Mouse (Mus musculus): ENCODE results near the gene Sh2d6. TPM values are rescaled to one million over a fixed set of nuclear protein-coding genes. Genes with fewer than 3 reads are reported as not detected.
"Not testable (repeated sequence)": the region's sequence is repeated elsewhere in the genome, so short reads cannot be mapped to it uniquely, and the experiment has no call there.

The Sh2d6 gene
- polyA plus RNA-seq, 1 experiment: not detected

GRCm38 (mm10) chr6:72492892-72493291, 28.6 kb downstream of the Sh2d6 start:
- H3K27ac ChIP-seq (replicated peaks; ENCODE audit: low read depth, low read length): peak overlapping the region; percentile 92

GRCm38 (mm10) chr6:72491151-72491550, 30.4 kb downstream of the Sh2d6 start:
- no peak overlapping the region for H3K27ac ChIP-seq (replicated peaks; ENCODE audit: low read depth, low read length)
- no peak overlapping the region for H3K4me3 ChIP-seq (ENCODE audit: insufficient read depth, low read depth, low read length)
- H3K4me1 ChIP-seq (ENCODE audit: control insufficient read depth, insufficient read depth, insufficient read length, low read length): peaks cover 12% of the 10 kb centered on the region; the same call in 1 of the 2 replicates

More at GRCm38 (mm10) chr6:72492892-72493291, 28.6 kb downstream of the Sh2d6 start:
- Histone ChIP-seq H3K4me1 (ENCODE audit: control insufficient read depth, insufficient read depth, insufficient read length, low read length) (peaks cover 12% of the 10 kb centered on the region; the same call in 1 of the 2 replicates), H3K4me3 (ENCODE audit: insufficient read depth, low read depth, low read length) (no peak overlapping the region)

- no peak overlapping the region for H3K4me3 ChIP-seq (ENCODE audit: insufficient read depth, low read depth, low read length)
- peaks cover 12% of the 10 kb centered on the region; the same call in 1 of the 2 replicates for H3K4me1 ChIP-seq (ENCODE audit: control insufficient read depth, insufficient read depth, insufficient read length, low read length)
- no peak overlapping the region for H3K27ac ChIP-seq (replicated peaks; ENCODE audit: low read depth, low read length)
Observed at GRCm38 (mm10) chr6:72489534-72489933, 32.0 kb downstream of the Sh2d6 start.

- H3K27ac ChIP-seq (replicated peaks; ENCODE audit: low read depth, low read length): no peak overlapping the region
- H3K4me3 ChIP-seq (ENCODE audit: insufficient read depth, low read depth, low read length): no peak overlapping the region
- H3K4me1 ChIP-seq (ENCODE audit: control insufficient read depth, insufficient read depth, insufficient read length, low read length): peaks cover 11% of the 10 kb centered on the region; the same call in 1 of the 2 replicates
Observed at GRCm38 (mm10) chr6:72488850-72489249, 32.7 kb downstream of the Sh2d6 start.

GRCm38 (mm10) chr6:72487282-72487681, 34.2 kb downstream of the Sh2d6 start:
- no peak overlapping the region for H3K4me3 ChIP-seq (ENCODE audit: insufficient read depth, low read depth, low read length)
- peaks cover 6% of the 10 kb centered on the region; the same call in 1 of the 2 replicates for H3K4me1 ChIP-seq (ENCODE audit: control insufficient read depth, insufficient read depth, insufficient read length, low read length)
- H3K27ac ChIP-seq (replicated peaks; ENCODE audit: low read depth, low read length): no peak overlapping the region

GRCm38 (mm10) chr6:72486307-72486706, 35.2 kb downstream of the Sh2d6 start:
- Histone ChIP-seq H3K4me1 (ENCODE audit: control insufficient read depth, insufficient read depth, insufficient read length, low read length) (peaks cover 4% of the 10 kb centered on the region; the same call in 1 of the 2 replicates), H3K4me3 (ENCODE audit: insufficient read depth, low read depth, low read length) (no peak overlapping the region), H3K27ac (replicated peaks; ENCODE audit: low read depth, low read length) (no peak overlapping the region)

GRCm38 (mm10) chr6:72484887-72485286, 36.6 kb downstream of the Sh2d6 start:
- Histone ChIP-seq H3K4me3 (ENCODE audit: insufficient read depth, low read depth, low read length) (no peak overlapping the region), H3K27ac (replicated peaks; ENCODE audit: low read depth, low read length) (no peak overlapping the region), H3K4me1 (ENCODE audit: control insufficient read depth, insufficient read depth, insufficient read length, low read length) (0 out of 2 replicates have a peak, but pooled peaks cover 2% of the 10 kb centered on the region)

- no peak overlapping the region for H3K27ac ChIP-seq (replicated peaks; ENCODE audit: low read depth, low read length)
- H3K4me1 ChIP-seq (ENCODE audit: control insufficient read depth, insufficient read depth, insufficient read length, low read length): no peaks in the 10 kb centered on the region
- no peak overlapping the region for H3K4me3 ChIP-seq (ENCODE audit: insufficient read depth, low read depth, low read length)
Observed at GRCm38 (mm10) chr6:72482156-72482555, 39.4 kb downstream of the Sh2d6 start.

- H3K4me3 ChIP-seq (ENCODE audit: insufficient read depth, low read depth, low read length): no peak overlapping the region
- no peaks in the 10 kb centered on the region for H3K4me1 ChIP-seq (ENCODE audit: control insufficient read depth, insufficient read depth, insufficient read length, low read length)
- H3K27ac ChIP-seq (replicated peaks; ENCODE audit: low read depth, low read length): no peak overlapping the region
Observed at GRCm38 (mm10) chr6:72480422-72480702, 41.1 kb downstream of the Sh2d6 start.

- Histone ChIP-seq H3K4me1 (ENCODE audit: control insufficient read depth, insufficient read depth, insufficient read length, low read length) (no peaks in the 10 kb centered on the region), H3K27ac (replicated peaks; ENCODE audit: low read depth, low read length) (no peak overlapping the region), H3K4me3 (ENCODE audit: insufficient read depth, low read depth, low read length) (no peak overlapping the region)
Observed at GRCm38 (mm10) chr6:72479645-72480421, 41.7 kb downstream of the Sh2d6 start.

GRCm38 (mm10) chr6:72478691-72479090, 42.8 kb downstream of the Sh2d6 start:
- not testable (repeated sequence) for H3K4me3 ChIP-seq (ENCODE audit: insufficient read depth, low read depth, low read length); H3K4me1 ChIP-seq (ENCODE audit: control insufficient read depth, insufficient read depth, insufficient read length, low read length); H3K27ac ChIP-seq (replicated peaks; ENCODE audit: low read depth, low read length)

GRCm38 (mm10) chr6:72477621-72478020, 43.9 kb downstream of the Sh2d6 start:
- peaks cover 6% of the 10 kb centered on the region for H3K4me1 ChIP-seq (ENCODE audit: control insufficient read depth, insufficient read depth, insufficient read length, low read length)
- H3K27ac ChIP-seq (replicated peaks; ENCODE audit: low read depth, low read length): no peak overlapping the region
- no peak overlapping the region for H3K4me3 ChIP-seq (ENCODE audit: insufficient read depth, low read depth, low read length)

- H3K4me1 ChIP-seq (ENCODE audit: control insufficient read depth, insufficient read depth, insufficient read length, low read length): peaks cover 6% of the 10 kb centered on the region
- H3K4me3 ChIP-seq (ENCODE audit: insufficient read depth, low read depth, low read length): no peak overlapping the region
- H3K27ac ChIP-seq (replicated peaks; ENCODE audit: low read depth, low read length): no peak overlapping the region
Observed at GRCm38 (mm10) chr6:72476836-72477235, 44.7 kb downstream of the Sh2d6 start.

- H3K4me1 ChIP-seq (ENCODE audit: control insufficient read depth, insufficient read depth, insufficient read length, low read length): peaks cover 6% of the 10 kb centered on the region
- no peak overlapping the region for H3K4me3 ChIP-seq (ENCODE audit: insufficient read depth, low read depth, low read length)
- H3K27ac ChIP-seq (replicated peaks; ENCODE audit: low read depth, low read length): no peak overlapping the region
Observed at GRCm38 (mm10) chr6:72475221-72475985, 46.1 kb downstream of the Sh2d6 start.

- Histone ChIP-seq H3K27ac (replicated peaks; ENCODE audit: low read depth, low read length) (peak overlapping the region; percentile 70), H3K4me1 (ENCODE audit: control insufficient read depth, insufficient read depth, insufficient read length, low read length) (peaks cover 6% of the 10 kb centered on the region), H3K4me3 (ENCODE audit: insufficient read depth, low read depth, low read length) (no peak overlapping the region)
Observed at GRCm38 (mm10) chr6:72473264-72474041, 48.1 kb downstream of the Sh2d6 start.
